Mouse (Mus musculus): ENCODE measurements around the gene Ppil3. TPM values are rescaled to one million over a fixed set of nuclear protein-coding genes. Genes with fewer than 3 reads are reported as not detected.

Gene Ppil3
- total RNA-seq, 2 experiments from 2014 or later = 86.2 to 99.1 TPM

GRCm38 (mm10) chr1:58410776-58411175 is 34.5 kb downstream of the Ppil3 start:
- ATAC-seq (replicated peaks; ENCODE audit: low FRiP score, low TSS enrichment, poor library complexity, severe bottlenecking) = no peak

- no peak for ATAC-seq (replicated peaks; ENCODE audit: low FRiP score, low TSS enrichment, poor library complexity, severe bottlenecking)
These were observed 35.1 kb downstream of the Ppil3 start for GRCm38 (mm10) chr1:58410198-58410588.

- no peak for ATAC-seq (replicated peaks; ENCODE audit: low FRiP score, low TSS enrichment, poor library complexity, severe bottlenecking)
These were observed 35.6 kb downstream of the Ppil3 start for GRCm38 (mm10) chr1:58409553-58410197.

GRCm38 (mm10) chr1:58408141-58408540 is 37.1 kb downstream of the Ppil3 start:
- no peak for ATAC-seq (replicated peaks; ENCODE audit: low FRiP score, low TSS enrichment, poor library complexity, severe bottlenecking)

GRCm38 (mm10) chr1:58407321-58407720 is 38.0 kb downstream of the Ppil3 start:
- 0 out of 2 replicates have a peak, but pooled peaks have one; percentile 11 for ATAC-seq (replicated peaks; ENCODE audit: low FRiP score, low TSS enrichment, poor library complexity, severe bottlenecking)

- no peak for ATAC-seq (replicated peaks; ENCODE audit: low FRiP score, low TSS enrichment, poor library complexity, severe bottlenecking)
These were observed 41.5 kb downstream of the Ppil3 start for GRCm38 (mm10) chr1:58403745-58404144.

- ATAC-seq (replicated peaks; ENCODE audit: low FRiP score, low TSS enrichment, poor library complexity, severe bottlenecking) = no peak
These were observed 43.9 kb downstream of the Ppil3 start for GRCm38 (mm10) chr1:58401396-58401795.

GRCm38 (mm10) chr1:58397731-58398130 is 47.6 kb downstream of the Ppil3 start:
- no peak for ATAC-seq (replicated peaks; ENCODE audit: low FRiP score, low TSS enrichment, poor library complexity, severe bottlenecking)

- no peak for ATAC-seq (replicated peaks; ENCODE audit: low FRiP score, low TSS enrichment, poor library complexity, severe bottlenecking)
These were observed 49.1 kb downstream of the Ppil3 start for GRCm38 (mm10) chr1:58396179-58396578.

GRCm38 (mm10) chr1:58395341-58395740 is 49.9 kb downstream of the Ppil3 start:
- ATAC-seq (replicated peaks; ENCODE audit: low FRiP score, low TSS enrichment, poor library complexity, severe bottlenecking) = no peak

GRCm38 (mm10) chr1:58393284-58394195 is 51.7 kb downstream of the Ppil3 start:
- peak; percentile 52 for ATAC-seq (replicated peaks; ENCODE audit: low FRiP score, low TSS enrichment, poor library complexity, severe bottlenecking)

- ATAC-seq (replicated peaks; ENCODE audit: low FRiP score, low TSS enrichment, poor library complexity, severe bottlenecking) = peak; percentile 87
These were observed 52.5 kb downstream of the Ppil3 start, which contains the start of gene Bzw1 for GRCm38 (mm10) chr1:58392652-58393283. Gene Bzw1, plus strand, starts transcription at chr1:58392898.

- ATAC-seq (replicated peaks; ENCODE audit: low FRiP score, low TSS enrichment, poor library complexity, severe bottlenecking) = 0 out of 2 replicates have a peak, but pooled peaks have one; percentile 4
These were observed 53.0 kb downstream of the Ppil3 start for GRCm38 (mm10) chr1:58392268-58392651.

- no peak for ATAC-seq (replicated peaks; ENCODE audit: low FRiP score, low TSS enrichment, poor library complexity, severe bottlenecking)
These were observed 53.6 kb downstream of the Ppil3 start for GRCm38 (mm10) chr1:58391421-58392267.

- no peak for ATAC-seq (replicated peaks; ENCODE audit: low FRiP score, low TSS enrichment, poor library complexity, severe bottlenecking)
These were observed 62.6 kb downstream of the Ppil3 start for GRCm38 (mm10) chr1:58382586-58383281.

All from megakaryocyte-erythroid progenitor cell, adult 5-6 weeks (primary cell).